Mouse (Mus musculus) G1E (cell line): ENCODE measurements around the gene Wasf2. TPM values are rescaled to one million over a fixed set of nuclear protein-coding genes. Genes with fewer than 3 reads are reported as not detected.

Experiments
- ATAC-seq: 2 replicates; pipeline ENCODE4 v1.8.0; 2016; ENCODE audit warnings: mild to moderate bottlenecking; ENCODE audit not compliant: insufficient number of reproducible peaks, poor library complexity, low FRiP score, severe bottlenecking; ENCODE audit errors: extremely low read depth
- DNase-seq: peaks from one replicate; pipeline ENCODE4 v3.0.0; 2012; ENCODE audit warnings: low spot score
- H3K27me3 ChIP-seq: 2 replicates; pipeline ENCODE4 v1.6.1; 2012; ENCODE audit warnings: mild to moderate bottlenecking, low read length, inconsistent platforms; ENCODE audit not compliant: insufficient read depth
- H3K36me3 ChIP-seq: replicated peaks from 2 replicates; pipeline ENCODE3; 2012; ENCODE audit warnings: mild to moderate bottlenecking, inconsistent platforms
- H3K4me1 ChIP-seq: 2 replicates; pipeline ENCODE4 v1.6.1; 2012; ENCODE audit warnings: low read depth, low read length, inconsistent platforms, mixed read lengths; ENCODE audit not compliant: insufficient read depth
- H3K4me3 ChIP-seq: 2 replicates; pipeline ENCODE4 v1.5.1; 2012; ENCODE audit warnings: low read depth, mild to moderate bottlenecking, inconsistent platforms, low read length, moderate library complexity, mixed read lengths
- H3K9me3 ChIP-seq: replicated peaks from 2 replicates; pipeline ENCODE4 v1.6.1; 2012; ENCODE audit warnings: inconsistent platforms
- CTCF ChIP-seq: IDR thresholded peaks from 2 replicates; pipeline ENCODE4 v1.5.1; 2012; ENCODE audit warnings: low read depth, low read length, inconsistent platforms, mixed read lengths
- GATA1 ChIP-seq: IDR thresholded peaks from 2 replicates; pipeline ENCODE4 v1.6.1; 2012; ENCODE audit warnings: borderline replicate concordance, low read length, inconsistent platforms, mixed read lengths
- GATA2 ChIP-seq: IDR thresholded peaks from 2 replicates; pipeline ENCODE4 v1.6.1; 2012; ENCODE audit warnings: low read depth, low read length, inconsistent platforms, borderline replicate concordance
- POLR2AphosphoS5 ChIP-seq: IDR thresholded peaks from 2 replicates; pipeline ENCODE4 v1.6.1; 2012; ENCODE audit warnings: low read depth, low read length, inconsistent platforms; ENCODE audit not compliant: insufficient replicate concordance
- TAL1 ChIP-seq: conservative IDR thresholded peaks from 2 replicates; pipeline ENCODE4 v1.6.1; 2012; ENCODE audit warnings: low read depth, low read length, inconsistent platforms, mixed read lengths
- polyA plus RNA-seq: library from polyadenylated mRNA; stranded (reverse); fragments of >175 nt; gene quantifications from 2 replicates; pipeline ENCODE4 v1.2.3, GENCODE M21; 2012
- total RNA-seq, 2 experiments: library from RNA; stranded (forward) in 1 of 2; stranded (reverse) in 1 of 2; fragments of 200-1000 nt in 1 of 2; fragments of >200 nt in 1 of 2; fragmentation: Nextera tagmentation in 1 of 2; gene quantifications; 2 replicates each; pipeline ENCODE4 v1.2.3; 2014 to 2017

The Wasf2 gene
- total and polyA plus RNA-seq, 3 experiments: 12.1 to 127 (median 58.3) TPM

- Histone ChIP-seq H3K36me3 (no peaks in the 10 kb centered on the region), H3K27me3 (peaks cover 40% of the 10 kb centered on the region), H3K9me3 (no peaks in the 10 kb centered on the region), H3K4me3 (no peak overlapping the region), H3K4me1 (peaks cover 15% of the 10 kb centered on the region; the same call in 1 of the 2 replicates)
- TF ChIP-seq GATA2: no peak
- no peak for TF ChIP-seq CTCF
- no peak for TF ChIP-seq POLR2AphosphoS5
- TF ChIP-seq TAL1: no peak
- TF ChIP-seq GATA1: no peak
- ATAC-seq (no peak), DNase-seq (no peak)
Measured at GRCm38 (mm10) chr4:133117556-133118411, 12.5 kb upstream of the Wasf2 start.

- Histone ChIP-seq H3K36me3 (no peaks in the 10 kb centered on the region), H3K9me3 (no peaks in the 10 kb centered on the region), H3K4me1 (peaks cover 15% of the 10 kb centered on the region; the same call in 1 of the 2 replicates), H3K4me3 (no peak overlapping the region), H3K27me3 (peaks cover 32% of the 10 kb centered on the region)
- no peak for TF ChIP-seq CTCF
- no peak for TF ChIP-seq TAL1
- no peak for TF ChIP-seq GATA1
- no peak for TF ChIP-seq POLR2AphosphoS5
- no peak for TF ChIP-seq GATA2
- ATAC-seq (no peak), DNase-seq (no peak)
Measured at GRCm38 (mm10) chr4:133118775-133119375, 11.4 kb upstream of the Wasf2 start.

- ATAC-seq (no peak), DNase-seq (no peak)
- peaks cover 32% of the 10 kb centered on the region for H3K27me3 ChIP-seq
- peaks cover 15% of the 10 kb centered on the region; the same call in 1 of the 2 replicates for H3K4me1 ChIP-seq
- no peaks in the 10 kb centered on the region for H3K36me3 ChIP-seq
- peaks cover 5% of the 10 kb centered on the region for H3K9me3 ChIP-seq
- no peak overlapping the region for H3K4me3 ChIP-seq
- TF ChIP-seq CTCF (no peak), GATA1 (no peak), POLR2AphosphoS5 (no peak), TAL1 (no peak), GATA2 (no peak)
Measured at GRCm38 (mm10) chr4:133119579-133119978, 10.7 kb upstream of the Wasf2 start.

GRCm38 (mm10) chr4:133120833-133121321 lies 9.4 kb upstream of the Wasf2 start:
- H3K9me3 ChIP-seq: peaks cover 5% of the 10 kb centered on the region
- ATAC-seq: no peak

GRCm38 (mm10) chr4:133121416-133121815 lies 8.9 kb upstream of the Wasf2 start:
- H3K27me3 ChIP-seq: peaks cover 27% of the 10 kb centered on the region
- no peak overlapping the region for H3K4me3 ChIP-seq
- H3K9me3 ChIP-seq: peaks cover 5% of the 10 kb centered on the region
- no peak for TF ChIP-seq GATA1
- no peak for TF ChIP-seq CTCF
- TF ChIP-seq TAL1: no peak
- H3K4me1 ChIP-seq: peaks cover 15% of the 10 kb centered on the region; the same call in 1 of the 2 replicates
- H3K36me3 ChIP-seq: no peaks in the 10 kb centered on the region
- ATAC-seq (no peak), DNase-seq (no peak)

More at GRCm38 (mm10) chr4:133120833-133121321, 9.4 kb upstream of the Wasf2 start:
- peaks cover 15% of the 10 kb centered on the region; the same call in 1 of the 2 replicates for H3K4me1 ChIP-seq
- no peaks in the 10 kb centered on the region for H3K36me3 ChIP-seq
- DNase-seq: no peak
- TF ChIP-seq CTCF: no peak
- TF ChIP-seq TAL1: no peak
- no peak for TF ChIP-seq GATA2
- no peak for TF ChIP-seq GATA1
- TF ChIP-seq POLR2AphosphoS5: no peak
- peaks cover 31% of the 10 kb centered on the region for H3K27me3 ChIP-seq
- no peak overlapping the region for H3K4me3 ChIP-seq
